Mouse (Mus musculus) right cerebral cortex, postnatal 14 days (tissue): Measurements from ENCODE around the gene Siglec1.

Experiments
- DNase-seq: peaks from one replicate; pipeline ENCODE4 v3.0.0; 2022

The Siglec1 gene

DNA sequence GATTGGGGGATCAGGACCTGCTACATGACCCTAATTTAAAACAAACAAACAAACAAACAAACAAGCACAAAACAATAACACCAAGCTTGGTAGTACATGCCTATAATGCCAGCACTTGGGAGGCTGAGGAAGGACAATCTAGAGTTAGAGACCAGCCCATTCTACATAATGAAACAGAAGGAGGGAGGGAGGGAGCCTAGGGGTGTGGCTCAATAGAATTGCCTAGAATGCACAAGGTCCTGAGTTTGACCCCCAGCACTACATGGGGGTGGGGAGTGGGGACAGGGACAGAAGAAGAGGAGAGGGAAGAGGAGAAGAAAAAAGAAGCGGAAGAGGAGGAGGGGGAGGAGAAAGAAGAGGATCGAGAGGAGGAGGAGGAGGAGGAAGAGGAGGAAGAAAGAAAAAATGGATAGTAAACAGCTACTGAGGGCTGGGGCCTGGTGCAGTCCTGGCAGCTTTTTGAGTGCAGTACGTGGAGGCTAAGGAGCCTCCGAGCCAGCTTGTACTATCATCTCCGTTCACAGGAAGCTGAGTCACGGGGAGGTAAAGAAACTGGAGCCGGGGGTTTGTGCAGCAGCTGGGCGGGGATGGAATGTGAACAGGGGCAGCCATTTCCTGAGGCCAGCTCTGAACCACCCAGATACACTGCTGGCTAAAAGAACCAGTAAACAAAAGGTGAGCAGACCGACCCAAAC is 9.7 kb upstream of the Siglec1 start:
- DNase-seq = no peak

DNA sequence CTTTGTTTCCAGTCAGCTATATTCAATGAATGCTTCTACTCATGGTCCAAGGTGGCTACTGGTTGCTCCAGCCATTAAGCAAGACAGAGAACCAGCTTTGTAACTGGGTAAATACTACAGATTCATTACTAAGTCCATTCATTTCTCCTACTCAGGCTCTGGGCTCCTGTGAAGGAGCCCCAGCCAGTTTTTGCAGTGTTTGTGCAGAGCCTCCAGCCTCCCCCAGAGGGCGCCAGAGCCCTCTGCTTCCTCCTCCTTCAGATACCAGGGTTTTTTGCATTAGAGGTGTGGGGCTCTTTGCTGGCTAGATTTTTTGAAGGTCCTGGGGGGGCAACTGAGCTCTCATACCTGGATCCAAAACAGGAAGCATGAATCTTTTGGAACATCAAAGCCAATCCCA is 8.3 kb upstream of the Siglec1 start:
- DNase-seq = peak; percentile 65

DNA sequence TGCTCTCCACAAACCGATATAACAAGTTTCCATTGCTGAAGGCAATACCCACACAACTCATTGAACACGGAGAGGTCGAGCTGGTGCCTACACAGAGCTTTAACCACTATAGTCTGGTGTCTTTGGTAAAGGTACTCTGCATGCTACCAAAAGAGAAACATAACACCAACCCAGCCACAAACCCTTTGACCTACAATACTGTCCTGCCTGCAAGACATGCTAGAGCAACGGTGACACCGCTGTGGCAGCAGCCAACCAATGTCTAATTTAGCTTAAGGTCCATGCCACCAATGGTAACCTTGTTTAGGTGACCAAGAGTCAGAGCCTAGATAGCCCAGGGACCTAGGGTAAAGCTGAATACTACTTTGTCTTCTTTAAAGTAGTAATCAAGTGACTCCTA is 7.0 kb upstream of the Siglec1 start:
- no peak for DNase-seq

DNA sequence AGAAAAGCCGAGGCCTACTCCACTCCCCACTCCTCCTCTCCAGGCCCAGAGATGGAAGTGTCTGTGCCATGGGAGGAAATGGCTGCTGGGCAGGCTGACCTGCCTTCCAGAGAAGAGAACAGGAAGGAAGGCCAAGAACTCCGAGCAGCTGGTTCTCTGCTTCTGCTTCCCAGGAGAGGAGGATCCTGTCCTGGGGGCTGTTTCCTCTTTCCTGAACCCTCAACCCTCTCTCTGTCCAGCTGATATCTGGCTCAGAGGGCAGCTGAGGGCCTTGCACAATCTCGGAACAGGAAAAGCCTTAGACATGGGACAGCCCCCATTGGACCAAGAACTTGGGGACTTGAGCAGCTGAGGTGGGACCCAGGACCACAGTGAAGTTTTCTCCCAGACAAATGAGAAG is 4.3 kb upstream of the Siglec1 start:
- no peak for DNase-seq

DNA sequence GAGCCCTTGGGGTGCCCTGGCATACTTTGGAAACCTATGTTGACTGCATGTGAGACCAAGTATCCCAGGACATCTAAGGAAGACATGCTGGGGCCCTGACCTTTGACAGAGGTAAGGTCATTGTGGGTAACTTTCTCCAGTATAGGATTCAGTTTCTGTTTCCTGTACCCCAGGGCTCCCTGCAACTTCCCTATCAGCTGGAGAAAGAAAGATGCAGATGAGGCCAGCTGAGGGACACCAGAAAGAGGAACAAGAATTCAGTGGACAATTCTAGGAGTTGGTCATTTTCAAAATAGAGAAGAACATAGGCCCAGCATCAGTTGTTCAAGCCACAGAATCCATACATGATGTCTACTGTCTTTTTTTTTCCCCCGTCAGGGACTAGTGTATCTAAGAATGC is 3.1 kb upstream of the Siglec1 start:
- DNase-seq = no peak

DNA sequence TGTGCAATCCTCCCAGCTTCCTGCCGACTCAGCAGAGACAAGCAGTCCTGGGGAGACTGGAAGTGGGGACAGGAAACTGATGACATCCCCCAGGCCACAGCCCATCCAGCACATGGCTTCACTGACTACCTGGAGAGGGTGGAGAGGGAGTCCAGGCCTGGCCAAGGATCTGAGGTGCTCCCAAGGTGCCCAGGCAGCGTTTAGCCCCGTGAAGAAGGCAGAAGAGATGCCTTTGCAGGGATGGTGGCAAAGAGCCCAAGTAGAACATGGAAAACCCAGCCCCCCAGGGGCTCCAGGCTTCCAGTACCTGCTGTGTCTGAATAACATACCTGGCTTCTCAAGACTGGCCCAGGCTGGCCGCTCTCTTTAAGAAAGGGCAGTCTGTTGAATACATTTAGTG is 2.0 kb upstream of the Siglec1 start:
- DNase-seq = no peak

DNA sequence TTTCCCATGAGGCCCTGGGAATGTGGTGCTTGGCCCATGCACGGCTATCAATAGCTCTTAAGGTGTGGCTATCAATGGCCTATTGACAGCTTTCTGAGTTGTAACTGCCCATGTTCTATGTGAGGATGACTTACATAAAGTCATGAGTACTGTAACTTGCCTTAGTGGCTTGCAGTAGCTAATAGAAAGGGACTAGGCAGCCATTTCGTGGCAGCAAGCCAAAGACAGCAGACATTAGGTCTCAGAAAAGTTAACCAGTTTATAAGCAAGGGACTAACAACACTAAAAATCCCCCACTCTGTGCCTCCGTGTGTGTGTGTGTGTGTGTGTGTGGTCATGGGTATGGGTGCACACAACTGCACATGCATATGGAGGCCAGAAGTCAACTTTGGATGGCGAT is 2.4 kb downstream of the Siglec1 start:
- DNase-seq = no peak

DNA sequence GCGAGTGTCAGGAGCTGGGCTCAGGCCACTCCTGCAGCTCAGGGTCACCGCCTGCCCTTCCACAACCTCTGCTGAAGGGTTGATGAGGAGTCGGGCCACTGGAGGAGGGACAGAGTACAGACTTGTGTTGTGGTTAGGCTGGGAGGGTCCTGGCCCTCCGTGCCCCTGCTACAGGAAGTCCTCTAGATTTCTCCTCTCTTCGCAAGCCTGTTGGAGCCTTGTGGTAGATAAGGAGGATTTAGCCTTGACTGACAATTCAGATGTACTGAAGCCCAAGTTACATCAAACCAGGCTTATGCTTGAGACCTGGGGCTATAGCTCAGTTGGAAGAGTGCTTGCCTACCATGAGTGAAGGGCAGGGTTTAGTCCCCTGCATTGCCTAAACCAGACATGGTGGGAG is 6.1 kb downstream of the Siglec1 start:
- DNase-seq = no peak

DNA sequence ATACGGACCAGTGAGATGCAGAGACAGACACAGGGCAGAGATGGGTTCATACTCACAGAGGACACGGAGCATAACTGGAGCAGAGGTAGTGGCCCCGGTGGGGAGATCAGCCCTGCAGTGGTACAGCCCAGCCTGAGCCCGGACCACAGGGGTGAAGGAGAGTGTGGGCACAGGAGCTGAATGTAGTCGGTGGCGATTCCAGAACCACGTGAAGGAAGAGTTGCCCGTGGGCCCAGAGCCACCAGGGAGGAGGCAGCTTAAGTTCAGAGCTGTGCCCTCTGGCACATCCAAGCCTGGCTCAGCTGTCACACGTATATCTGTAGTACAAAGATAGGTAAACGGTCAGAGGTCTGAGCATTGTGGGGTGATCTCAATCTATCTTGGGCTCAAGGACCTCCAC is 14.0 kb downstream of the Siglec1 start:
- DNase-seq = no peak

DNA sequence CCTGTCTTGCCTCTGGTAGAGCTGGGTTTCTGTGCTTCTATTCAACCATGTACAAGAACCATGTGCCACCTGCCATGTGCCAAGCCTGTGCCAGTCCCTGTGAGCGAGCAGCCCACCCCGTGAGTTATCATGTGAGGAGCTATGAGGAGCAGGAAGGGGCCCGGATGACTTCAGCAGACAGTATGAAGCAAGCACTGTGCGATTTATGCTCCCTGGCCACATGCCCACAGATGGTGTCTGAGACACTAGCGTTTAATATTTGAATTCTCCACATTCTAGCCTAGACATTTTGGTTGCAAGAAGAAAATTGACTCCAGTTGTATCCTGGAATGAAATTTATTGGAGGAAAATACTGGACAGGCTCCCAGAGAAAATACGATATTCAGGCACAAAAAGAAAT is 19.1 kb downstream of the Siglec1 start:
- DNase-seq = no peak

DNA sequence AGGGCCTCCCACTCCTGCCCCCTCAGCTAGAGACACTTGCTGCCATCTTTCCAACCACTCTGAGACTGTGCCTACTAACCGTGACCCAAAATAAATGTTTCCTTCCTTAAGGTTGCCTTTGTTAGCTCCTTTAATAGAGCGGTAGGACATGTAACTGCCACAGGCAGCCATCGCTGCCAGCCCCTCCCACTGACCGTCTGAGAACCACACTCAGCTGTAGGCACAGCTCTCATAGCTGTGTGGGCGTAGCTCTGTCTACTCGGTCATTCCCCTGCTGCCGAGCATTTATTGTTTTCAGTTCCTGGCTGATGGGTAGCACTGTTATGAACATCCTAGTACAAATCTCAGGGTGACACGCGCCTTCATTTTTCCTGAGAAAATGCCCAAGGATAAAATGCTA is 20.2 kb downstream of the Siglec1 start:
- no peak for DNase-seq

DNA sequence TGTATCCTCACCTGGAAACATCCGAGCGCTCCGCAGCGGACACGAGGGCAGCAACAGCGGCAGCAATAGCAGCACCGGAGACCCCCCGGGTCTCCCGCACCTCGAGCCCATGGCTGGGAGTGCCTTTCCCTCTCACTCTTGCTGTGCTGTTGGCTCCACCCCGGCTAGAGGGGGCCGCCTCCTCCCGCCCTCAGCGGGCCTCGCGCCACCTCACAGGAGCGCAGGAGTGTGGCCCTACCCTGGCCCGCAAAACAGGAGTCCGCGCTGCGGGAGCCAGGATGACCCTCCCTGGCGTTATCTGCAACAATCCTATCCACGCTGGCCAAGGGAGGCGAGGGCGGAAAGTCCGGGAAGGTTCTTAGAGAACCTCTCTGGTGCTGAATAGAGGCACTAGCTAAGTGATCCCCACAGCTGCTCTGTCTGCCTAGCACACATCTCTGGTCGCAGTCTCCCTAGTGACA is 23.1 kb downstream of the Siglec1 start, which contains the start of gene Adam33:
Gene Adam33, minus strand, starts transcription at position 411 of the 461 bp plus-strand sequence.
- DNase-seq = no peak

DNA sequence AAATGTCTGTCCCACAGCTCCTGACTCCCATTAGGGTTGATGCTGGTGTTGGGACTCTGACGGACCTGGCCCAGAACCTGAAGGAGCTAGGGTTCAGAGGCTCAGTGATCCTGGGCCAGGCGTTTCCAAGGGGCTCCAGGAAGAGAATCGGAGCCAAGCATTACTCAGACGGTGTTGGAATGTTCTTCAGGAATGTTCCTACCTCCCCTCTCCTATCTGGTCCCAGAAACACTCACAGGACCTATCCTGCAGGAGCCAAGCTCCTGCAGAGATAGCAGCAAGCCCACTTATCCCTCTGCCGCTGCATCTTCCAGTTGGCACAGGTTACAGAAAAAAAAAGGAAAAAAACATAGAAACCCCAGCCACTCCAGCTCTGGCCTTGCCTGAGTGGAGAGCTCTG is 25.0 kb downstream of the Siglec1 start:
- no peak for DNase-seq

DNA sequence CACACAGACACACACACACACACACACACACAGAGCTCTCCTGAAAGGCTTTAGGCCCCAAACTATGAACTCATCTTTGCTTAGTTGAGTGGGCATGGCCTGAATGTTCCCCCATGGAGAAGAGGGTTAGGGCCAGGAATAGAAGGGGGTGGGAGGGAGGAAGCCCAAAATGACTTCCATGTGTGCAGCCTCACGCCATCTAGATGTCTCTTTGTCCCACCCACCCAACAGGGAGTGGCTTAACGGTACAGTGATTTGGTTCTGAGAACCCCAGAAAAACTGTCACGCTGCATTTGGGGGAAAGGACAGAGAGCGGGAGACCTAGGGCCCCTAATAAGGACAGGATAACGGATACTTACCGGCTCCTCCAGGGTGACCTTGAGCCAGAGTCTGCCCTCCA is 25.8 kb downstream of the Siglec1 start:
- no peak for DNase-seq

DNA sequence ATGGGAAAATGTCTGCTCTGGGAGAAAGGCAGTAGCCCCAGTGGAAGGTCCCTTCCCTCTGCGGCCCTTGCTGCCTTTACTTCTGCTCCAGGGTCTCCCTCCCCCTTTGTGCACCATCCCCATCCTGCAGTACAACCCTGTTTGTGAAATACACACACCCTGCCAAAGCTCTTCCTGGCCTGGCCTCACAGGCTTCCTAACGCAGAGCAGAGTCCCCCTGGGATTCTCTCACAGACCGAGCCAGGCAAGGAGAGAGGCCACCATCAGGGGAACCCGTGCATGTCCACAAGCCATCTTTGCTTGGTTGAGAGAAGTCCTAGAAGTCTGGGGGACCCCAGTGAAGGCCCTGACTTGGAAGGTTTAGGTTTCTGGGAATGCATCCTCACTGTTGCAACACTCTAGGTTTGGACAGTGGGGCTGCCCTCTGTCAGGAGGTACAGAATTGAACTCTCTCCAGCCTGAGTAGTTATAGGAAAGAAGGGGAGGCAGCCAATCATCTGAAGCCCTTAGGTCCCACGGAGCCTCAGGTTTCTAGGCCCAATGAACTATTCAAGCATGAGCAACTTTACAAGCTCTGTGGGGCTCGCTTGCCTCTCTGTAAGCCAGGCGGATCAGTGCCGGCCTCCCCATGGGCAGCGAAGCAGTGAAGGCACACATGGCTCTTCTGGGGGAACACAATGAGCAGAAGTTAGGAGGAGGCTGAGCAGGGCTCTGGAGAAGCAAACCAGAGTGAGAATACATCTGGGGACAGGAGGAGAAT is 26.6 kb downstream of the Siglec1 start:
- no peak for DNase-seq

DNA sequence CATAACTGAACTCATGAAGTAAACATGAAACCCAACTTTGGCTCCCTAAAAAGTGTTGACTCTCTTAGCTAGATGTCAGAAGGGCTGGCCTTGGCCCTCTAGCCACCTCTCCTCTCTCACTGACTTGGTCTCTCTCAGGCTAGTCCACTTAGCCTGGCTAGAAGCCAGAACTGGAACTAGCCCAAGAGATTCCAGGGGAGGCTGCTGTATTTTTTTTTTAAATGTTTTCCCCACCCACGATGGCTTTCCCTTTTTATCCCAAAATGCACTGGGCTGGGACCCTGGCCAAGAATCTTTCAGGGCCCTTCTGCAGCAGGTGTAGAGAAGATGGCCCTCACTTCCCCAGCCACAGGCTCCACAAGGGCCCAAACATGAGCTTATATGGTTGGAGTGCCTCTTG is 27.2 kb downstream of the Siglec1 start:
- peak; percentile 48 for DNase-seq

DNA sequence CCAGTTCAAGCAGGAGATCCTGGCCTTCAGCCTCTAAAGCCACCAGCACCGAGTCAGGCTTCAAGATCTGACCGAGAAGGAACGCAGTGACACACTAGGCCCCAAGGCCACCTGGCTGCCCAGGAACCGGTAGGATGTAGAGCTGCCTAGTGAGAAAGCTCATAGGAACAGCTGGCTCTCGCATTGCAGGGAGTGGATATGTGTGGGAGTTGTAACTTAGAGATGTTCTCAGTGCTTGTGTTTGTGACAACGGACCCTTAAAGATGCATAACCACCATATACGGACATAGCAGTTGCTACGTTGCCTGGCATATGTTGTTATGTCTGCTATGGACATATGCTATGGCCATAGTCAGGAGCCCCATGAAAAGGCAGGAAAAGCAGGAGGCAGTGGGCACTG is 27.9 kb downstream of the Siglec1 start:
- DNase-seq = no peak

DNA sequence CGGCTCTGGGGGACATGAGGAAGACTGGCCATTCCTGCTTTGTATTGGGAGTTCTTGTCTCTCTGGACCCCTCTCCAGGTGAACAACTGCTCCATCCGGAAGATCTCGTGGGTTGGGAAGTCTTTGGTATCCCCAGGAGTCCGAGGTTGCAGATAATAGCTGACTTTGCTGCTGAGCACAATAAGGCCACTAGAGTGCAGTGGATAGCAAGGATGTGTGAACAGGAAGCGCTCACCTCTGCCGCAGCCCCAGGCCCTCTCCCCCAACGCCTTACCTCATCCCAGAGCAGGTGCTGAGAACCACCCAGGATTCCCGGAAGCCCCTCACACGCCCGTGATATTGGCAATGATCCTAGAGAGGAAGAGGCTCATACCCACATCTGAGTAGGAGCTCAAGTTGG is 30.4 kb downstream of the Siglec1 start:
- peak; percentile 9 for DNase-seq

DNA sequence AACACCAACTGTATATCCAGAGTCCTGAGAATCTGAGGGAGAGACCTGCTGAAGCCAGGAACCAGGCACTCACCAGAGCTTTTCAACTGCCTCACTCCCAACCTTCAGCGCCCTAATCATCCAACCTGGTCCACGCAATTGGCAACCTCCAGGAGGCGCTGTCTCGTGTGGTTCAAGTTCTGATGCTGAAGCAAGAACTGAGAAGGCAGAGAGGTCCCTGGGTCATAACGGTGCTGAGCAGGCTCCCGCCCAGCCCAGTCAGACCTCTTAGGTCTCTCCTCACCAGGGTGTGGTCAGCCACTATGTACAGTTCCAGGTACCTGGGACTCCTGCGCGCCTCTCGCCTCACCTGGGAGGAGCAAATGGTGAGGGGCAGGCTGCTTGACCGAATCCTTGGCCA is 30.9 kb downstream of the Siglec1 start:
- peak; percentile 52 for DNase-seq

DNA sequence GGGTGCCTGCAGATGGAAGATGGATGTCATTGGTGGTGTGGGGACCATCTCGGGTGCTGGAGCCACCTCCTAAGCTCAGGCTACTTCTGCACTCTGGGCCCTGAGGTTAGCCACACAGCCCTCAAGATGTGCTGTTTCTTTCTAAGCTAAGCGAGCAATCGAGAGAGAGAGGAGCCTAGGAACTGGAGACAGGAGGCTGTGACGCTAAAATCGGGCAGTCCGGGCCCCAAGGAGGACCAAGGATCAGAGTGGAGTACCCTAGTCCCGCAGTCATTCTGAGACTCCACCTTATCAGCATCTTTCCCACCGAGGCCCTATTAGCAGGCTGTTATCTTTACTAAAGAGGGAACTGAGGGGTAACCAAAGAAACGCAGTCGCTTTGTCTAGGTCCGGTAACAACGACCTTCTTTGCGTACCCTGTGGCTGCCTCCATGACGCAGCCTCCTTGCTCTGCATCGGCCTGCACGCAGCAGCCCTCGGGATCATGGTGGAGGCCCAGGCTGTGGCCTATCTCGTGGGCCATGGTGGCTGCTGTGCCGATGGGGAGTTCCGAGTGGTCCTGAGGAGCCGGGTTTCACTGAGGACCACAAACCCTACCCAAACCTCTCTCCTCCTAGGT is 31.8 kb downstream of the Siglec1 start:
- DNase-seq = no peak

DNA sequence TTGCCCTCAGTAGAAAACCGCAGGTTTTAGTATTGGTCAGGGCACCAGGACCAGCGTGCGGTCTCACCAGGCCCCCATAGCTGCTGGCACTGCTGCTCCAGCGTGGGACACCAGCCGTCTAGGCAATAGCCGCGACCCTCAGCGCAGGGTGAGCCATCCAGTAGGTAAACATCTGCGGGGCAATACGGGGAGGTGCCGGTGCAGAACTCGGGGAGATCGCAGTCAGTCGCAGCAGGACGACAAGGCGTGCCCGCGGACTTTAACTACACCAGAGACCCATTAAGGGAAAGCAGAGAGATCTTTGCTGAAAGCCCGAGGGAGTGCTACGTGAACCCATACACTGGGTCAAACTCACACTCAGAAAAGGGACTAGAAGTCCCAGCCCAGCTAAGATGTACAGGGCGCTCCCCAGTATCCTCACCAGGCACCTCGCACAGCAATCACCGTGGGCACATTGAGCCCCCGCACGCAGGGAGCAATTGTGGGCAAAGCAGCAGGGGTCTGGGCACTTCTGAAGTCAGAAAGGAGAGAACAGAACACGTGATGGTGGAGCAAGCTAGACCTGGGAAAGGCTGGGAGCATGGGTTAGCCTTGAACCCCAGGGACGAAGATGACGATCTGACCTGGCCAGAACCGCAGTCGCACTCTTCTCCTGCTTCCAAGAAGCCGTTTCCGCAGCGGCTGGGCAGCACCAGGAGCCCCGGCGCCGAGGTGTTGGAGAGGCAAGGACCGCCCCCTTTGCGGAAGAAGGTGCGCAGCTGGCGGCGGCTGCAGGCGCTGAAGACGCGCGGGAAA is 32.5 kb downstream of the Siglec1 start:
- DNase-seq = peak; percentile 16

DNA sequence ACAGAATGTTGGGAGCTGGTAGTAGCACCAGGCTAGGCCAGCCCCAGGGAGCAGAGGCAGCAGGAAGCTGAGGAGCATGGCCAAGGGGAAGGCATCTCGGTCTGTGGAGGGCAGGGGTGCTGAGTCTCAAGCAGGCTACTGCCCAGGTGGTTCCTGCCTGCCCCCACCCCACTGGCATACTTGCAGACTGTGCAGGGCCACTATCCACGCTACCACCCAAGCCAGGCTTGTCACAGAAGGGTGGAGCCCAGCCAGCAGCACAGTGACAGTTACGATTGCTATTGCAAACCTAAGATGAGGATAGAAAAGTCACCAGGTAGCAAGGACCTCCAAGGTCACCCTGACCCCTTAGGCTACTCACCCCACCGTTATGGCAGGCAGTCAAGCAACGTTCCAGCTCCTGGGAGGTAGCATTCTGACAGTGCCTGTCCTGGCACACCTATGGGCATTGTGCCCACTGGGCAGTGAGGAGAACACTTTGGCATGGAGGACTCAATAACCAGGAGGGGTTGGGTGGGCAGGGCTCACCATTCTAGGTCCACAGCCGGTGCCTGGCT is 33.6 kb downstream of the Siglec1 start:
- DNase-seq = peak; percentile 4

DNA sequence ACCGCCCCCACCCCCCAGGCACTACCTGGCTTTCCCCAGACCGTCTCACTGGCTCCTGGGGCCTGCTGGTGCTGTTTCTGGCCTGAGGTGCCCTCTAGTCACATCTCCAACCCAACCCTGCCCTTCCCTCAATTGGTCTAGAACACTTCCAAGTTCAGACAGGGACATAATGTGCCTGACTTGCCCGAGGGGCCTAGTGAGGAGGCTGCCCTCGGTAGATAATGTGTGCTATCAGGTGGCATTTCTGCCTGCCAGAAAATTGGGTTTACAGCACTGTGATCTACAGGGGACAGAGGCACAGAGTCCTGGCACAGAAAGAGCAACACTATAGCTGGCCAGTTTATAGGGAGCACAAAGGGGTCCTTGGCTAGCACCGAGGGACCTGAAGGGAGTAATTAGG is 34.5 kb downstream of the Siglec1 start:
- DNase-seq = peak; percentile 1
